Mouse (Mus musculus) T-cell, adult 2 months (primary cell): ENCODE data around the gene Nhlrc3.

Experiments used
- DNase-seq: peaks from one replicate; pipeline ENCODE4 v3.0.0; 2022; ENCODE audit warnings: low spot score

Gene Nhlrc3

GRCm38 (mm10) chr3:53454561-53454960, 8.6 kb downstream of the Nhlrc3 start:
- DNase-seq = no peak

GRCm38 (mm10) chr3:53454005-53454404, 9.1 kb downstream of the Nhlrc3 start:
- no peak for DNase-seq

- no peak for DNase-seq
Observed at GRCm38 (mm10) chr3:53453346-53453745, 9.8 kb downstream of the Nhlrc3 start.

- no peak for DNase-seq
Observed at GRCm38 (mm10) chr3:53452351-53452750, 10.8 kb downstream of the Nhlrc3 start.

- no peak for DNase-seq
Observed at GRCm38 (mm10) chr3:53450666-53451065, 12.5 kb downstream of the Nhlrc3 start.

GRCm38 (mm10) chr3:53448208-53448607, 14.9 kb downstream of the Nhlrc3 start:
- DNase-seq = peak; percentile 29

GRCm38 (mm10) chr3:53446801-53447200, 16.3 kb downstream of the Nhlrc3 start:
- no peak for DNase-seq

- no peak for DNase-seq
Observed at GRCm38 (mm10) chr3:53445540-53445939, 17.6 kb downstream of the Nhlrc3 start.

- DNase-seq = no peak
Observed at GRCm38 (mm10) chr3:53436550-53436949, 26.6 kb downstream of the Nhlrc3 start.

GRCm38 (mm10) chr3:53434610-53435009, 28.5 kb downstream of the Nhlrc3 start:
- DNase-seq = no peak

- no peak for DNase-seq
Observed at GRCm38 (mm10) chr3:53423576-53423975, 39.6 kb downstream of the Nhlrc3 start.

GRCm38 (mm10) chr3:53422691-53423090, 40.4 kb downstream of the Nhlrc3 start:
- no peak for DNase-seq

GRCm38 (mm10) chr3:53421656-53422055, 41.5 kb downstream of the Nhlrc3 start:
- no peak for DNase-seq

GRCm38 (mm10) chr3:53417701-53418100, 45.4 kb downstream of the Nhlrc3 start:
- no peak for DNase-seq

GRCm38 (mm10) chr3:53416036-53416506, 47.1 kb downstream of the Nhlrc3 start:
- no peak for DNase-seq

- DNase-seq = no peak
Observed at GRCm38 (mm10) chr3:53413959-53414358, 49.2 kb downstream of the Nhlrc3 start.

- no peak for DNase-seq
Observed at GRCm38 (mm10) chr3:53413465-53413864, 49.7 kb downstream of the Nhlrc3 start.

- no peak for DNase-seq
Observed at GRCm38 (mm10) chr3:53412259-53412658, 50.9 kb downstream of the Nhlrc3 start.

GRCm38 (mm10) chr3:53410031-53410430, 53.1 kb downstream of the Nhlrc3 start:
- no peak for DNase-seq

- DNase-seq = no peak
Observed at GRCm38 (mm10) chr3:53407145-53407544, 56.0 kb downstream of the Nhlrc3 start.
